Mouse (Mus musculus) testis, postnatal 10 days (tissue): ENCODE results near the gene Atg13.
"Not testable (repeated sequence)": the region's sequence is repeated elsewhere in the genome, so short reads cannot be mapped to it uniquely, and the experiment has no call there.

Source experiments
- DNase-seq: peaks from one replicate; pipeline ENCODE4 v3.0.0; 2021; ENCODE audit warnings: low spot score

Atg13 gene

DNA sequence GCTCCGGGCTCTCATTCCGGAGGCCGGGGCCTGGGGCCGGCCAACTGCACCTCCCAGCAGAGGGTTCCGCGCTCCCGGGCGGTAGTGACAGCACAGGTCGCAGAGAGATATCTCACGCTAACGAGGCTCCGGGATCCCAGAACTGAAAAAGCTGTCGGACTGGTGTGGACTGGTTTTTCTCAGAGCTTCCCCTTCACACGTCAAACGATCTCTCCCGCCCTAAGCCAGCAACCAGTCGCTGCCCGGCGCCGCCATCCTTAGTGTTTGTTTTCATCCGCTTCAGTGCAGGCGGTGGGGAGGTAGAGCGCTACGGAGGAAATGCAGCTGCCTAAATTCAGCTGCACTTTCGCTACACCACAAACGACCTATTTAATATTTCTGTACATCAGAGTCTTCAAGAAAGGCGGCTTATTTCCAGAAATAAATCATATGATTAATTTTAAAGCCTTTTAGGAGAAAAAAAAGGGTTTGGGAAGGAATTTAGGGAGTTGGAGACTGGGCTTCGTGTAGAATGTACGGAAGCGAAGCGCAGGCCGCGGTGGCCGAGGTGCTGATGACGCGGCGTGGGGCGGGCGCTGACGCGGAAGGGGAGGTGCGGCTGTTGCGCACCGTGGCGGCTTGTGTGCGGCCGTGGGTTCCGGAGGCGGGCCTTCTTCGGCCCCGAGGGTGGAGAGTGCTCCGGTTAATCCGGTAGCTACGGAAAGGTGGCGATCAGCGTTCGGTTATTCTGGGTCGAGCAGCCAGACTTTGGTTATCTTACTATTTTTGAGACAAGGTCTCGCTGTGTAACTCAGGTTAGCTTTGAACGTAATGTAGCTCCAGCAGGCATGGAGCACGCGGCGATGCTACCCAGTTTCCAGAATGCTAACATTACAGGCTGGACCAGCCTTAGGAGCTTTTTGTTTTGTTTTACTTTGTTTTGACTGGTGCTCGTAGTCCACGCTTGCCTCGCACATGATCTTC lies at the start of gene Atg13, which contains the start of gene Harbi1:
Gene Atg13 (minus strand): TSS at position 305 of the 963 bp plus-strand sequence.
Gene Harbi1 (plus strand): TSS at position 581 of the 963 bp plus-strand sequence.
- DNase-seq, result peak; percentile 95

DNA sequence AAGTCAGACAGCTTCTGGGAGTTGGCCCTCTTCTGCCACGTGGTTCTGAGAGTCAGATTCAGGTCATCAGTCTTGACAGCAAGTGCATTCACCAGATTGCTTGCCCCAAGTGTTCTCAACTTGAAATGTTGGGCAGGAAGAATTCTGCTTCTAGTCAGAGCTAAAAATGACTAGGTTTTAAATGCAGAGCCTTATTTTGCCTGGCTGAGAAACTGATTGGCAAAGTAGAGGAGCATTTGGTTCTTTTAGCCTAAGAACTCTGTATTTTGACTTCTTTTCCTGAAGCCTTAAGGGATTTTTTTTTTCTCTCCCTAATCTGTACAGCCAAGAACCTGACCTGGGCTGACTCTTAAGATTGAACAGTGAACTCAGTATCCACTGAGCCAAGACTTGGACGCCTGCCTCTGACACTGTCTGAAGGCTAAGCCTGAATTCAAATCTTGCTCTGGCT lies 39.5 kb upstream of the Atg13 start:
- no peak for DNase-seq

DNA sequence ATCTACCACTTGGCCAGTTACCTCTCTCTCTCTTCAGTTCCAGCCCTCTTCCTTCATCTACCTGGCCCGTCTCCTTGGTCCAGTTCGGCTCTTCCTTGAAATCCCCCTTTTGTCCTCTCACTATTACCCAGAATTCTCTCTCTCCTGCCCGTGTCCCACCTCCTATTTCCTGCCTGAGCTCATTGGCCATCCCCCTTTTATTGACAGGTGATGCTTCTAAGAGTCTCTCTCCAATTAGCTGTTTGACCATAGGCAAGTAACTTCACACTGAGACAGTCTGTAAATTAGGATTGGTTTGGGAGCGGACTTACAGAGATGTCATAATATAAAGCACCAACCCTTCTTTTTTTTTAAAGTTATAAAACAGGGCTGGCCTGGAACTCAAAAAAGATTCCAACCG lies 34.3 kb upstream of the Atg13 start:
- no peak for DNase-seq

DNA sequence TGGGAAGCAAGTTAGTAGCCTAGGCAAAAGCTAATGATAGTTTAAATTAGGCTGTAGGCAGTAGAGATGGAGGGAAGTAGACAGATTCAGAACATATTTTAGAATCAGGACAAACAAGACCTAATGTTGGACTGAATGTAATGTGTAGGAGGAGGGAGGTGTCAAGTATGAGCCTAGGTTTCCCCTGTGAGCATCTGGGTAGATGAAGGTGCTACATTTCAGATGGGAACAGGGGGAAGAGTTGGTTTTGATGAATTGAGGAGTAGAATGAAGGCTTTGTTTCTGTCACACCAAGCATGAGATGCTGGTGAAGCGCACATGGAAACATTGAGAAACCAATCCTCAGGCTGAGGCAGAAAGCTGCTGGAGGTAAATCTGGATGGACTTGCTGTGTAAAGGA lies 29.2 kb upstream of the Atg13 start:
- DNase-seq, result no peak

DNA sequence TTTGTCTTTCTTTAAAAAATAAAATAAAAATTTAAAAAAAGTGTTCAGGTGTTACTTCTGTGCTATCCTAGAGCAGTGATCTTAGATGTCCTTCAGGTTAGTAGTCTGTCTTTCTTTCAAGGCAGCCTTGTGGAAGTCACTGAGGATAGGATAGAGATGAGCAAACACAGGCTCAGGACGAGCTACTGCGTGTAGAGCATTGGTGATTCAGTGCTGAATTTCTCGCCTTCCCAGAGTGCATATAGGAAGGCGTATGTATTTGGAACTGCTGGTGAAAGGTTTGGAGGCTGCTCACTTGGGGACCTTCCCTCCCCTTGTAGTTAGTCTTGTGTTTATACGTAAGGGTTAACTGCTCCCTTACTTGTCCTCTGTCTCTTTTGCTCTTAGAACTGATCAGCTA lies 24.8 kb upstream of the Atg13 start:
- DNase-seq, result no peak

DNA sequence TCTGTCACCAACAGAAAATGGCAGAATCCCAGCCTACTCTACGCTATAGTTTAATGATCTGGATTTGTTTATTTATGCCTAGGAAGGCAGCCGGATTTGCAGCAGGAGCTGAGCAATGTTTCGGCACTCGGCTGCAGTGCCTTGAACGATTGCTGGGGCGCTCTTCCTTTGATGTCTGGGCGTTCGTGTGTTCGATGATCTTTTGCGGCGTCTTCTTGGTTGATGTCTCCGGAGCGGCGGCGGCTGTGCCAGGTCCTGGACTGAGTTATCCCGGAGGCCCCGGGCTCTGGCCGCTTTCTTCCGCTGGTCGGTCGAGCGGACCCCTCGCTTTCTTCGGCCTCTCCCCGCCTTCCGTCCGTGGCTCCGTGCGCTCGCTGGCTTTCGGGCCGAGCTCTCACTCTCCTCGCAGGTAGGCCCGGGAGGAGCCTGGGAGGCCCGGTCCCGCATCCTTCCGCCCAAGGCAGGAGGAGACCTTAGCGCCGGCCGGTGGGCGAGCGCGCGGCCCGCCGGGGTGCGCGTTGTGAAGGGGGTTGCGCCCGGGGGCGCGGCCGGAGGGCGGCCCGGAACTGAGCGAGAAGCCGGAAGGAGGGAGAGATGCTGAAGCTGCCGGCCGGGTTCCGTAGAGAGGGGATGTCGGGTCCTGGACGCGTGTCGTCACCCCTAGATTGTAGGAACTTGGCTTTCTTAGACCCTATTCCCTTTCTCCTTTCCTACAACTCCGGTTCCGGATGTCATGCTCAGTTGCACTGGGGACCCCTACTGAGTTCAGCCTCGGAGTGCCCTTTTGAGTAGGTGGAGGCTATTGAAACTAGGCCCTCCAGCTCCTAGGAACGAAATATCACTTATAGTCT lies 19.8 kb upstream of the Atg13 start, which contains the start of gene Ambra1:
Gene Ambra1 (plus strand): TSS at position 164 of the 851 bp plus-strand sequence.
- DNase-seq, result peak; percentile 86

DNA sequence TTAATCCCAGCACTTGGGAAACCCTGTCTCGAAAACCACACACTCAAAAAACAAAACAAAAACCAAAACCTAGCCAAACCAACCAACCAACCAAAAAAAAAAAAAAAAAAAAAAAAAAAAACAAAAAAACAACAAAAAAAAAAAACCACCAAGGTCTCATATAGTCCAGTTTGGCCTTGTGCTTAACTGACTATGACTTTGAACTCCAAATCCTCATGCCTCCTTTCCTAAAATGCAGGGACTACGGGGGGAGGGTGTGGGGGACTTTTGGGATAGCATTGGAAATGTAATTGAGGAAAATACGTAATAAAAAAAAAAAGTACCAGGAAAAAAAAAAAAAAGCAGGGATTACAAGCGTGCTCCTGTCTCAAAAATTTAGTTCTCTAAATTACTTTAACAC lies 19.2 kb upstream of the Atg13 start:
- no peak for DNase-seq

DNA sequence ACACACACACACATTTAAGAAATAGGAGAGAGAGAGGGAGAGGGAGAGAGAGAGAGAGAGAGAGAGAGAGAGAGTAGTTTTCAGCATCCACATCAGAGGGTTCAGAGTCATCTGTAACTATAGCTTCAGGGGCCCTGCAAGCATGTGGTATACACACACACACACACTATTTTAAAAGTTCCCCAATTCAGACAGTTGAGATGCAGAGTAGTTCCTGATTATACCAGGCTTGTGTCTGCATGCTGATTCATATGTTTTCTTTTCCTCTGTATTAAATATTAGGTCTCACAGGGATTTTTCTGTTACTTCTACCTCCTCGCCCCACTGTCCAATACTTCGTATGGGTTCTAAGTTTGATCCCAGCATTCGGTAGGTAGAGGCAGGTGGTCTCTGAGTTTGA lies 16.6 kb upstream of the Atg13 start:
- DNase-seq, result no peak

DNA sequence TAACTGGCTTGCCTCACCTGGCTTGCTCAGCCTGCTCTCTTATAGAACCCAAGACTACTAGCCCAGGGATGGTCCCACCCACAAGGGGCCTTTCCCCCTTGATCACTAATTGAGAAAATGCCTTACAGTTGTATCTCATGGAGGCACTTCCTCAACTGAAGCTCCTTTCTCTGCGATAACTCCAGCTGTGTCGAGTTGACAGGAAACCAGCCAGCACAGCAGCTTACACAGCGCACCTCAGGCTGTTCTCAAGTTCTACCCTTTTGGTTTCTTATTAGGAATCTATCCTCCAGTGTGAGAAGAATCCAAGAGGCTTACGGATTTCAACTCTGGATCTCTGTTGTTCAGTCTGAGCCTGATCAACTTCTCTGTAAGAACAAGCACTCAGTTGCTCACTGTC lies 15.1 kb upstream of the Atg13 start:
- not testable (repeated sequence) for DNase-seq

DNA sequence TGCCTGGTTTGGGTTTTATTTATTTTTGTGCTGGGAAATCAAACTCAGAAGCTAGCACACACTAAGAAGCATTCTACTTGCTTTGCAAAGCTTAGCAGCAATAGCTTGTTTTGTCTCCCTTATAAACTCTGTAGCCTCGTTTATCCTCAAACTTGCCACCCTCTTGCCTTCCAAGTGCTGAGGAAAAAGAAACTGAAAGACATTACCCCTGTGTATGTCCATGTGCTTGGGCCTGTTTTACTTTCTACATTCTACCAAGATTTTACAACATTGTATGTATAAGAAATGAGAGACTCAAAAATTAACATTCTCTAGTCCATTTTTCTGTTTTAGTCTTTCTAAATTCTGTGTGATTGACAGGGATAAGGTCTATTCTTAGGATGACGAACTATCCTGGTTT lies 14.3 kb upstream of the Atg13 start:
- no peak for DNase-seq

DNA sequence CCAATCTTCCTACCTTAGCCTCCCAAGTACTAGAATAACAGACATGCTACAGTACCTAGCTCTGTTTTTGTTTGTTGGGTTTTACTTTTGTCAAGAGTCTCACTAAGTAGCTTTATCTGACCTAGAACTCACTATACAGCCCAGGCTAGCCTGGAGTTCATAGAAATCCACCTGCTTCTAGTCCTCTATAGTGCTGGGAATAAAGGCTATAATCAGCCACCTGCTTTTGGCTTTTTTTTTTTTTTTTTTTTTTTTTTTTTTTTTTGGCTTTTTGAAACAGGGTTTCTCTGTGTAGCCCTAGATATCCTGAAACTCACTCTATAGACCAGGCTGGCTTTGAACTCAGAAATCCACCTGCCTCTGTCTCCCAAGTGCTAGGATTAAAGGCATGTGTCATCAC lies 13.6 kb upstream of the Atg13 start:
- DNase-seq, result no peak

DNA sequence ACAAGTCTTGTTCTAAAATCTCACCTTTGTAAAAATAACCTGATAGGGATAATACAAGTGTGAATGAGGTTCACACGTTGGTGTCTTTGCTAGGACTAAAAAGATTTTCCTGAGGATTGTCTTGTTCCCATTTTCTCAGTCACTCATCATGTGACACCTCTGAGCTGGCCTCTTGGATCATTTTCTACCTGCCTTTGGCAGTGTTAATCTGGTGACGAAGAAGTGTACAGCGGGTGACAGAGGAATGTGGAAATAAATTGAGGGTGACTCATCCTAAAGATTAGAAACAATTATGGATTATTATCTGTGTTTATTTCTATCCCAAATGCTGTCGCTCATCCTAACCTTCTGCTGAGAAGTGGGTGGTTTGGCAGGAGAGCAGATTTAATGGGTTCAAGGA lies 13.0 kb upstream of the Atg13 start:
- DNase-seq, result no peak

DNA sequence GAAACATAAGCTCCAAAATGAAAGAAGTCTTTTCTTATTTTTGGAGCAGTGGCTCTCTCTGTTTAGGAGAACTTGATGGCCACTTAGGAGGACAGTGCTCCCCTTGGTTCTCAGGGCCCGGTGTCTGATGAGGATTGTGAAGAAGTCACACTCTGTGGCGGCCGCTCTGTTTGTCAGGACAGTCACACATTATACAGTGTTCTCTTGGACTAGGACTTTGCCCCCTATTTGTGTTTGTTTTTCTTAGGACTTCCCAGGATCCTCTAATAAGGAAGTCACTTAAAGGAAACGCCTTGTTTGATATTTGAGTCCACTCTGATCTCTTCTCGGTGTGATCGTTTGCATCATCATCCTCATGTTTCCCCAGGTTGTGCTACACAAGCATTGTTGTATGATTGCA lies 7.9 kb upstream of the Atg13 start:
- DNase-seq, result no peak

DNA sequence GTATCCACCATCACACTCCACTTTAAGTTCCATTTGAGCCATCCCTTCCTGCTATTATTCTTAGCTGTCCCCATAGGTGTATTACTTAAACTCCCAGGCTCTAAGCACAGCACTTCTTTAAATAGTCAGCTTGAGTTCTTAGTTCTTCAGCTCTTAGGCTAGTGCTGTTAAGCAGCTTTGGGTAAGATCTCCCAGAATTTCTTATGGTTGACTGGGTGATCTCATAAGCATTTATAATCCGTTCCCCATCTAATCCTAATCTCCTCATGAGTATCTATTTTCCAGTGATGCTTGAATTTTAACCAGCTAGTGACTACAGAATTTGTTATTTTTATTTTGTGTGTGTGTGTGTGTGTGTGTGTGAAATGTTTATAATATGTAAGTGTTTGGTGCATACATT lies 4.5 kb upstream of the Atg13 start:
- no peak for DNase-seq

DNA sequence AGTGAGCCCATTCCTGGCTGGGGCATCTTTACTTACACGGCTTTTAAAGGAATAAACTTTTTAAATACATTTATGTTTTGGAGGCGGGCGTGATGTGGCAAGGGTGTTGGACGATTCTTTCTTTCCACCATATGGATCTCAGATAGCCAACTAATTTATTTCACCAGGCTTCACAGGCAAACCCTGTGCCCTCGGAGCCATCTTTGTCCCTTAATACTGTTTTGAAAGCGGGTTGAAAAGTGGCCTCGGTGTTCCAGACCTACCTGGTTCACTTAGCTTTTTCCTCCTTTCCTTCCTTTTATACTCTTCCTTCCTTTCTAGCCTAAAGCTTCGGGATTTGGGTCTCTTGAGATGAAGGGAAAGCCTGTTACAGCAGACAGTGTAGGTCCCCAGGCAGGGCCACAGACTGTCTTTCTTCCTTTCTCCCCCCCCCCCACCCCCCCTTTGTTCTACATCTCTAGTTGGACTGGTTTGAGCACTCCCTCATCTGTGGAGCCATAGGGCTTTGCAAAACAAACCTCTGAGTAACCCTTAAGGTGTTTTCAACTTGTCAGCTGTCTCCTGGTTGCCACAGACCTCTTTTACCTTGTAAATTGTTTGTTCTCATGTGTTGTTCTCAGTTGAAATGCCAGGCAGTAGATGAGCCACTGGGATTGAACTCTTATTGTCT lies 1.0 kb upstream of the Atg13 start:
- DNase-seq, result no peak

DNA sequence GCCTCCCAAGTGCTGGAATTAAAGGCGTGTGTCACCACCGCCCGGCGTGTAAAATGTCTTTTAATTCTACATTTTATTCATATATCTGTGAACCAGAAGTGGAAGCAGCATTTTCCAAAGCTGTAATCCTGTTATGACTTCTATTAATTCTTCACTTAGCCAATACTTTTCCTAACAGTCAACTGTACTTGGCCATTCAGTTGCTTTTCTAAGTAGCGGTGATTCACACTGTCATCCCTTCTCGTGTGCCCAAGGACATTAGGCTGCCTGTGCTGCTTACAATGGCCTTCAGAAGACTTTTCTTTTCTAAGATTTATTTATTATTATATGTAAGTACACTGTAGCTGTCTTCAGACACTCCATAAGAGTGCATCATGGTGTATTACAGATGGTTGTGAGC lies 2.0 kb downstream of the Atg13 start:
- no peak for DNase-seq

DNA sequence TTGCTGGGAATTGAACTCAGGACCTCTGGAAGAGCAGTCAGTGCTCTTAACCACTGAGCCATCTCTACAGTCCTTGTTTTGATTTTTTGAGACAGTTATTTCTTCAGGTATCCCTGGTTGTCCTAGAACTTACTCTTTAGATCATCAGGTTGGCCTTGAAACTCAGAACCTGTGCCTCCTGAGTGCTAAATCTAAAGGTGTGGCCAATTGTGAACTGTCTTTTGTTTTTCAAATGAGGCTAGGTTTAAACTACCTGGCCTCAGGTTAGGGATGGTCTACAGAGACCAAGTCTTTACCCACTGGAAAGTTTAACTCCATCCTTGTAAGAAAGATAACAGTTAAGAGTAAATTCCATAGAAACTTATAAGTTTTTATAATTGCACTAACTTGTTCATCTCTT lies 3.9 kb downstream of the Atg13 start:
- no peak for DNase-seq

DNA sequence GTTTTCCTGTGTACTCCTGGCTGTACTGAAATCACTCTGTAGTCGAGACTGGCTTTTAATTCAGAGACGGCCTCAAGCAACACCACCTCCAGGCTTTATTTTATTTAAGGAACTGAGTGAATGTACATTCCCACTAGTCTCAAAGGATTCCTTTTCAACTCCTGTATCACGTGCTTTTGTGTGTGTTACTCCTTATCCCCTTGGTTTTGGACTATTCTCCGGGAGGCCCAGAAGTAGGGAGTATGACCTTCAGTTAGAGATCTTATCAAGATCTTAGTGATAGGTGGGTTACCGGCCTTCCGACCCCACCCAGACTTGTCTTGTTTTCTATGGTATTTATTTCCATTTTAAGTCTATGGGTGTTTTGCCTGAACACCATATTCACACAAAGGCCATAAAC lies 4.6 kb downstream of the Atg13 start:
- DNase-seq, result no peak

DNA sequence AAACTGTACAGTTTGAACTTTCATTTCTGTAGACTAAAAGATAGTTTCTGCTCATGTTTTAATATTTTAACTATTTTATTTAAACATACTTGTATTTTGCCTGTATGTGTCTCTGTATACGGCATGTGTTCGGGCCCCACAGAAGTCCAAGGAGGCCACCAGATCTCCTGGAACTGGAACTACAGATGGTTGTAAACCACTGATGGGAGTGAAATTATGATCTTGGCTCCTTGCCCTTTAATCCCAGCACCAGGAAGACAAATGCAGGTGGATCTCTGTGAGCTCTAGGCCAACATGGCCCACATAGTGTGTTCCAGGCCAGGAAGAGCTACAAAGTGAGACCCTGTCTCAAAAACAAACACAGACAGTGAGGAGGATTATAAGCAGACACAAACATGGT lies 9.0 kb downstream of the Atg13 start:
- DNase-seq, result no peak

DNA sequence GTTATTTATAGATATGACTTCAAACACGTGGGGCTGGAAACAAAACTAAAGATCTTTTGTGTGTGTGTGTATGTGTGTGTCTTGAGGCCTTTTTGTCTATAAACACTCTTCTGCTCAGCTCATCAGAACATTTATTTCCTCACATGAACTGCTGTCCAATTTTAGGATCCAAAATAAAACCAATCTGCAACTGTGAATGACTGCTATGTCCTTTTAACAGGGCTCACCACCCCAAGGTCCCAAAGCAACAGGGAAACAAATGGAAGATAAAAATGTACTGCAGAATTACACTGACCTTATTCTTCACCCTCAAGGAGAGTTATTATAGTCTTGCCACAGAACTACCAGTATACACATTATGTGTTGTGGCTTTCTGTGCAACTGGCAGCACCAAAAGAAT lies 11.2 kb downstream of the Atg13 start:
- DNase-seq, result no peak

DNA sequence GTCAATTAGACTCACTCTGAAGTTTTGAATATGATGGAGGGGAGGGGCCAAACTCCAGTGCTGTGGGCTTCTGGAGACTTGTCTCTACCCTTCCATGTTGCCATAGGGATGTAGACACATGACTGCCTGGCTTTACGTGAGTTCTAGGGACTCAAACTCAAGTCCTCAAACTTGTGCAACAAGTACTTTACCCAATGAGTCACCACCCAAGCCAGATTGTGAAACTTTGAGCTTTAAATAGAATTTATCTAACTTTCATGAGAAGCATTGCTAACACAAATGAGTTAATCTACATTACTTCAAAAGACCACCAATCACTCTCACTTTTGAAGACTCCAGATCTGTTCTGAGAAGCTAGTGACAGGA lies 14.2 kb downstream of the Atg13 start:
- no peak for DNase-seq
